Mouse (Mus musculus): ENCODE data around the gene Gm6588. TPM values are rescaled to one million over a fixed set of nuclear protein-coding genes. Genes with fewer than 3 reads are reported as not detected.
A peak's percentile ranks its signal among the peaks of the same experiment; 100 is the strongest.

The Gm6588 gene
- total and polyA plus RNA-seq, 3 experiments, result not detected

DNA sequence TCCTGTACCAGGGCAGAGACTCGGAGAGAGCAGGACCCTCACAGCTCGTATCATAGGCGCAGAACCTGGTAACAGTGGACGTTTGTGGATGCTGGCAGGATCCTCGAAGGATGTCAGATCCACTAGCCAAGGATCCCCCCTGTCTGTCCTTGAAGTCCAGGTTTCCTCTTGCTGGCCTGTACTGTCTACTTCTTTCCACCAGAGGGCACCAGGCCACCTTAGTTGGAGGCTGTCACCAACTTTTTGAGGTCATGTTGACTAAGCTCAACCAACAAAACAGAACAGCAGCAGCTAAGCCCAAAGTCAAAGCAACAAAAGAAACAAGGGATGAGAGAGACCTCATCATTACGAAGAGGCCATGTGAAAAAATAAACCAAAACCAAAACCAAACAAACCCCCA, 20.9 kb downstream of the Gm6588 start:
- DNase-seq (ENCODE audit: low read depth, low spot score), result peak; percentile 18
- no peak overlapping the region for H3K9ac ChIP-seq (ENCODE audit: control insufficient read depth, low read depth, low read length, poor library complexity, severe bottlenecking)
- no peaks in the 10 kb centered on the region for H3K27me3 ChIP-seq (ENCODE audit: control insufficient read depth in 1 of 2, insufficient read depth in 2 of 2, low read length in 2 of 2)
- H3K4me3 ChIP-seq (ENCODE audit: control insufficient read depth in 1 of 2, insufficient read depth in 1 of 2, low read depth in 2 of 2, low read length in 2 of 2), result no peak overlapping the region
- no peaks in the 10 kb centered on the region for H3K9me3 ChIP-seq (replicated peaks; ENCODE audit: insufficient read depth, low read length)
- H3K79me2 ChIP-seq (ENCODE audit: control insufficient read depth, insufficient read depth, low read length, poor library complexity), result no peaks in the 10 kb centered on the region
- H3K27ac ChIP-seq (ENCODE audit: control insufficient read depth, low read depth, low read length), result no peak overlapping the region
- no peaks in the 10 kb centered on the region for H3K4me1 ChIP-seq (ENCODE audit: control insufficient read depth in 1 of 2, insufficient read depth in 2 of 2, low read length in 2 of 2)
- TF ChIP-seq TAL1 (IDR thresholded peaks at IDR 0.05; ENCODE audit: low read length) (no peak), MYC (IDR thresholded peaks at IDR 0.05; ENCODE audit: low read depth, low read length) (no peak), SMC3 (IDR thresholded peaks at IDR 0.05; ENCODE audit: low read depth, low read length) (peak; percentile 20; the same call in 1 of the 2 replicates), CTCF (IDR thresholded peaks at IDR 0.05 in 2 of 3, conservative IDR thresholded peaks at IDR 0.05 in 1 of 3; ENCODE audit: control insufficient read depth in 1 of 3, insufficient read depth in 1 of 3, low read depth in 2 of 3, low read length in 3 of 3, poor library complexity in 1 of 3, severe bottlenecking in 1 of 3) (peak; percentile 28 to 46 (median 41); a peak in 5 of 6 replicates), RAD21 (IDR thresholded peaks at IDR 0.05; ENCODE audit: low read depth, low read length) (peak; percentile 43), KAT2A (conservative IDR thresholded peaks at IDR 0.05; ENCODE audit: low read depth, low read length) (no peak)
- H3K36me3 ChIP-seq (ENCODE audit: control insufficient read depth in 1 of 2, insufficient read depth in 2 of 2, low read length in 2 of 2), result no peaks in the 10 kb centered on the region

DNA sequence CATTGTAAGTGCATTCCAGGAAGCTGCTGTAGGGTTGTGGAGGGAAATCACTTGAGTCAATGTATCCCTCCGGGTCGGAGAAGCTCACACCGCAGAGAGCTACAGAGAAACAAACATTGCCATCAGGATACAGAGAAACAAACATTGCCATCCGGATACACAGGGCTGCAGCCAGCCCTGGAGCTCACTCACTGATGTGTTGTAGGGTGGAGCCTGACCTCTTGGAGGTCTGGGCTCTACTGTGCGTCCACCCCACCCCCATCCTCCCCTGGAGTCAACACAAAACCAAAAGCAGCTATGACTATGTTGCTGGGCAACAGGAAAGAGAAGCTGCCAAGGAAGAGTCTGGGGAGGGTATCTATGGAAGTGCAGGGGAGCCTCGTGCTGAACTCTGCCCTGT, 24.2 kb downstream of the Gm6588 start:
- H3K27ac ChIP-seq (ENCODE audit: control insufficient read depth, low read depth, low read length), result no peak overlapping the region
- TF ChIP-seq MEF2A (IDR thresholded peaks at IDR 0.05; ENCODE audit: extremely low read depth, insufficient replicate concordance, low read depth, low read length, poor library complexity, severe bottlenecking), result no peak
- no peak for TF ChIP-seq MYB (IDR thresholded peaks at IDR 0.05; ENCODE audit: low read depth, low read length)
- no peaks in the 10 kb centered on the region for H3K4me1 ChIP-seq (ENCODE audit: control insufficient read depth in 1 of 2, insufficient read depth in 2 of 2, low read length in 2 of 2)
- no peak overlapping the region for H3K4me3 ChIP-seq (ENCODE audit: control insufficient read depth in 1 of 2, insufficient read depth in 1 of 2, low read depth in 2 of 2, low read length in 2 of 2)
- H3K36me3 ChIP-seq (ENCODE audit: control insufficient read depth in 1 of 2, insufficient read depth in 2 of 2, low read length in 2 of 2), result no peaks in the 10 kb centered on the region
- no peaks in the 10 kb centered on the region for H3K9me3 ChIP-seq (replicated peaks; ENCODE audit: insufficient read depth, low read length)
- no peaks in the 10 kb centered on the region for H3K27me3 ChIP-seq (ENCODE audit: control insufficient read depth in 1 of 2, insufficient read depth in 2 of 2, low read length in 2 of 2)
- H3K9ac ChIP-seq (ENCODE audit: control insufficient read depth, low read depth, low read length, poor library complexity, severe bottlenecking), result no peak overlapping the region
- no peaks in the 10 kb centered on the region for H3K79me2 ChIP-seq (ENCODE audit: control insufficient read depth, insufficient read depth, low read length, poor library complexity)
- no peak for DNase-seq (ENCODE audit: low read depth, low spot score)

DNA sequence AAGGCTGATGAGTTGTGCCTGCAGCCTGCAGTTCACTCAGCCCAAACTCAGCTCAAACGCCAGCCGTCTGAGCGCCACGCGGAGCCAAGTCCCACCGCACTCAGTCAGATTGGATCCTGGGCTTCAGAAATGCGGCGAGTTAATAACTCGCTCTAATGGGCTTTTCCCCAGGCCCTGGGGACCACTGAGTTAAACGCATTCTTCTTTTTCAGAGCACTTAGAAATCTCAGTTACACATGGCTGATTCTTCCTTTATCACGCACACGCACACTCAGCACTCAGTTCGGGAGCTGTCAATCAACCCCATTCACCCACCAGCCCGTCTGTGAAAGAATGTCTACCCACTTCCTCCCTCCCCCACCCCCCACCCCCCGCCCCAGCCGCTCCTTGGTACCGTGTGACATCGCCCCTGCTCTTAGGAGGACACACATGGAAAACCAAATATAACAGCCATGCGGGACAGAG, 32.8 kb downstream of the Gm6588 start:
- Histone ChIP-seq H3K9ac (ENCODE audit: control insufficient read depth, low read depth, low read length, poor library complexity, severe bottlenecking) (no peak overlapping the region), H3K36me3 (ENCODE audit: control insufficient read depth in 1 of 2, insufficient read depth in 2 of 2, low read length in 2 of 2) (no peaks in the 10 kb centered on the region), H3K4me1 (ENCODE audit: control insufficient read depth in 1 of 2, insufficient read depth in 2 of 2, low read length in 2 of 2) (no peaks in the 10 kb centered on the region), H3K27ac (ENCODE audit: control insufficient read depth, low read depth, low read length) (no peak overlapping the region), H3K9me3 (replicated peaks; ENCODE audit: insufficient read depth, low read length) (no peaks in the 10 kb centered on the region), H3K27me3 (ENCODE audit: control insufficient read depth in 1 of 2, insufficient read depth in 2 of 2, low read length in 2 of 2) (no peaks in the 10 kb centered on the region), H3K79me2 (ENCODE audit: control insufficient read depth, insufficient read depth, low read length, poor library complexity) (no peaks in the 10 kb centered on the region), H3K4me3 (ENCODE audit: control insufficient read depth in 1 of 2, insufficient read depth in 1 of 2, low read depth in 2 of 2, low read length in 2 of 2) (no peak overlapping the region)
- DNase-seq (ENCODE audit: low read depth, low spot score), result no peak
- TF ChIP-seq TCF12 (IDR thresholded peaks at IDR 0.05; ENCODE audit: low read depth, low read length), result no peak
- no peak for TF ChIP-seq ZKSCAN1 (IDR thresholded peaks at IDR 0.05; ENCODE audit: low read depth, low read length)
- no peak for TF ChIP-seq TAL1 (IDR thresholded peaks at IDR 0.05; ENCODE audit: low read length)
- no peak for TF ChIP-seq MYB (IDR thresholded peaks at IDR 0.05; ENCODE audit: low read depth, low read length)
- no peak for TF ChIP-seq GABPA (IDR thresholded peaks at IDR 0.05; ENCODE audit: low read depth, low read length)
- no peak for TF ChIP-seq CHD2 (IDR thresholded peaks at IDR 0.05; ENCODE audit: low read length)
- no peak for TF ChIP-seq RAD21 (IDR thresholded peaks at IDR 0.05; ENCODE audit: low read depth, low read length)
